Comparison of ENCODE assay signal across 1 mouse cellular context in genomic region chr16:11014407-11014806, GRCm38 (mm10).
A peak's percentile ranks its signal among the peaks of the same experiment; 100 is the strongest.
TF ChIP-seq lines count a peak whose summit lies in the region.

No protein-coding gene starts in this region.

TF ChIP-seq in CH12.LX, 34 proteins besides CTCF, POLR2A, EP300 and RAD21 (continued from another document):
- TF ChIP-seq USF2 (conservative IDR thresholded peaks at IDR 0.05; ENCODE audit: low read depth, low read length) (no peak), JUN (IDR thresholded peaks at IDR 0.05; ENCODE audit: insufficient read depth, low read depth, low read length) (peak; percentile 39; the same call in 1 of the 2 replicates), E2F4 (IDR thresholded peaks at IDR 0.05; ENCODE audit: insufficient replicate concordance, low read depth, low read length) (no peak), SIN3A (IDR thresholded peaks at IDR 0.05; ENCODE audit: low read length) (peak; percentile 32), ZC3H11A (IDR thresholded peaks at IDR 0.05; ENCODE audit: low read depth, low read length) (no peak), ETS1 (conservative IDR thresholded peaks at IDR 0.05; ENCODE audit: low read depth, low read length) (peak; percentile 85), TBP (conservative IDR thresholded peaks at IDR 0.05; ENCODE audit: low read depth, low read length) (no peak), UBTF (IDR thresholded peaks at IDR 0.05; ENCODE audit: low read depth, low read length) (no peak), BHLHE40 (IDR thresholded peaks at IDR 0.05; ENCODE audit: low read depth, low read length) (peak; percentile 74)
